Mouse (Mus musculus): ENCODE data around the gene Nip7. TPM values are rescaled to one million over a fixed set of nuclear protein-coding genes. Genes with fewer than 3 reads are reported as not detected.
"Not testable (repeated sequence)": the region's sequence is repeated elsewhere in the genome, so short reads cannot be mapped to it uniquely, and the experiment has no call there.

Nip7 gene
- polyA plus RNA-seq, 1 experiment, result 81.4 TPM

DNA sequence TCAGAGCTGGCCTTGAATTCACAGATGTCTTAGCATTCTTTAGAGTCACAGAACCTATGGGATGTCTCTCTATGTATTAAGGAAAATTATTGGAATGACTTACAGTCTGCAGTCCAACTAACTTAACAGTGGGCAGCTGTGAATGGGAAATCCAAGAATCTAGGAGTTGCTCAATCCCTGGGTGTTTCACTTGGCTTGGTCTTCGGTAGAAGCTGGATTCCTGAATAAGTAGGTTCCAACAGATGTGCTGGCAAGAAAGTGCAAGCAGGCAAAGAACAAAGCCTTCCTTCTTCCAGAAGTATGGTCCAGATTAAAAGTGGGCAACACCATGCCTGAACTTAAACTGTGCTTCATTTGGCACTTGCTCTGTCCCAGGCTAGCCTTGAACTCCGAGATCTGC lies 44.0 kb downstream of the Nip7 start:
- Histone ChIP-seq H3K4me2 (ENCODE audit: low read depth) (no peak overlapping the region), H3K79me2 (ENCODE audit: control insufficient read depth, insufficient read depth) (peaks cover 12% of the 10 kb centered on the region), H3K36me3 (ENCODE audit: control insufficient read depth, insufficient read depth) (no peaks in the 10 kb centered on the region), H3ac (ENCODE audit: control insufficient read depth, insufficient read length) (no peak overlapping the region), H3K4me3 (no peak overlapping the region), H3K27me3 (ENCODE audit: control insufficient read depth, insufficient read depth, insufficient read length) (no peaks in the 10 kb centered on the region)
- no peak for TF ChIP-seq POLR2AphosphoS2 (IDR thresholded peaks at IDR 0.05; ENCODE audit: insufficient read length, low read depth)
- no peak for TF ChIP-seq MYOD1 (IDR thresholded peaks at IDR 0.05; ENCODE audit: control insufficient read depth in 1 of 3, insufficient read length in 2 of 3, low read depth in 2 of 3)
- no peak for TF ChIP-seq TCF12 (IDR thresholded peaks at IDR 0.05; ENCODE audit: insufficient read depth, poor library complexity, severe bottlenecking)
- TF ChIP-seq CEBPB (IDR thresholded peaks at IDR 0.05; ENCODE audit: insufficient read depth, poor library complexity, severe bottlenecking), result peak; percentile 33; the same call in 1 of the 2 replicates
- TF ChIP-seq MAX (IDR thresholded peaks at IDR 0.05; ENCODE audit: low read depth), result no peak

DNA sequence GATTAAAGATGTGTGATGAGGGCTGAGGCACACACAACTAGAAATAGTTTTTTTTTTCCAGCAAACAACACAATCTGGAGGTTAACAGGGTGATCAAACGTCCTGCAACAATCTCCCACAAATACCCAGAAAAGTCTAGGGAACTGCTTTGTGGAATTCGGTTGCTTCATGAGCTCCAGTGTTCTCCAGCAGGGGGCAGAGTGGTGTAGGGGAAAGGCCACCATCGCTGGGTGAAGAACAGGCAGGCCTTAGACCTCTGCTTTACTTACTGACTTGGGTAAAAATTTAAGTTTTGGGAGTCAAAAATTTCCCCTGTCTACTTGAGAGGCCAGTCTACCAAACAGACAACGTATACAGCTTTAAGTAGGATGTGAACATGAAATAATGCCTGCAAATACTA lies 47.9 kb downstream of the Nip7 start:
- Histone ChIP-seq H3K27me3 (ENCODE audit: control insufficient read depth, insufficient read depth, insufficient read length) (no peaks in the 10 kb centered on the region), H3K4me2 (ENCODE audit: low read depth) (no peak overlapping the region), H3ac (ENCODE audit: control insufficient read depth, insufficient read length) (no peak overlapping the region), H3K36me3 (ENCODE audit: control insufficient read depth, insufficient read depth) (no peaks in the 10 kb centered on the region), H3K4me3 (no peak overlapping the region), H3K79me2 (ENCODE audit: control insufficient read depth, insufficient read depth) (no peaks in the 10 kb centered on the region)
- TF ChIP-seq REST (IDR thresholded peaks at IDR 0.05; ENCODE audit: insufficient read depth, insufficient read length) (no peak), TCF3 (IDR thresholded peaks at IDR 0.05; ENCODE audit: insufficient read length, low read depth) (no peak), CEBPB (IDR thresholded peaks at IDR 0.05; ENCODE audit: insufficient read depth, poor library complexity, severe bottlenecking) (no peak), MAX (IDR thresholded peaks at IDR 0.05; ENCODE audit: low read depth) (no peak), POLR2A (IDR thresholded peaks at IDR 0.05; ENCODE audit: insufficient read length, low read depth) (no peak), USF1 (IDR thresholded peaks at IDR 0.05; ENCODE audit: low read depth) (no peak), MYOG (IDR thresholded peaks at IDR 0.05; ENCODE audit: control insufficient read depth in 1 of 3, insufficient read depth in 1 of 3, insufficient read length in 2 of 3, low read depth in 2 of 3) (no peak), TCF12 (IDR thresholded peaks at IDR 0.05; ENCODE audit: insufficient read depth, poor library complexity, severe bottlenecking) (no peak), E2F4 (IDR thresholded peaks at IDR 0.05; ENCODE audit: insufficient read depth) (no peak), MYOD1 (IDR thresholded peaks at IDR 0.05; ENCODE audit: control insufficient read depth in 1 of 3, insufficient read length in 2 of 3, low read depth in 2 of 3) (no peak), SRF (IDR thresholded peaks at IDR 0.05; ENCODE audit: control insufficient read depth, insufficient read length, low read depth) (no peak), POLR2AphosphoS2 (IDR thresholded peaks at IDR 0.05; ENCODE audit: insufficient read length, low read depth) (no peak)

DNA sequence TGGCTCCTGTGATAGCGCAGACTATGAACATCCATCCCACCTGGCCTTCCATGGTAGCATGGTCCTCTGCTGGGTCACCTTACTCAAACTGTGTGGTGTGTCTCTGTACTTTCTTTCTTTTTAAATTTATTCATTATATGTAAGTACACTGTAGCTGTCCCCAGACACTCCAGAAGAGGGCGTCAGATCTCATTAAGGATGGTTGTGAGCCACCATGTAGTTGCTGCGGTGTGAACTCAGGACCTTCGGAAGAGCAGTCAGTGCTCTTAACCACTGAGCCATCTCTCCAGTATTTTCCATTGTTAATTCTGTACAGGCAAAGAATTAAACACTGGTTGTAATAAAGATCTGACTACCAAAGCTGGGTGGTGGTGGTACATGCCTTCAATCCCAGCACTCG lies 51.4 kb downstream of the Nip7 start:
- not testable (repeated sequence) for H3K4me3 ChIP-seq; H3K4me2 ChIP-seq (ENCODE audit: low read depth); H3K36me3 ChIP-seq (ENCODE audit: control insufficient read depth, insufficient read depth); H3K27me3 ChIP-seq (ENCODE audit: control insufficient read depth, insufficient read depth, insufficient read length); H3ac ChIP-seq (ENCODE audit: control insufficient read depth, insufficient read length); H3K79me2 ChIP-seq (ENCODE audit: control insufficient read depth, insufficient read depth)

DNA sequence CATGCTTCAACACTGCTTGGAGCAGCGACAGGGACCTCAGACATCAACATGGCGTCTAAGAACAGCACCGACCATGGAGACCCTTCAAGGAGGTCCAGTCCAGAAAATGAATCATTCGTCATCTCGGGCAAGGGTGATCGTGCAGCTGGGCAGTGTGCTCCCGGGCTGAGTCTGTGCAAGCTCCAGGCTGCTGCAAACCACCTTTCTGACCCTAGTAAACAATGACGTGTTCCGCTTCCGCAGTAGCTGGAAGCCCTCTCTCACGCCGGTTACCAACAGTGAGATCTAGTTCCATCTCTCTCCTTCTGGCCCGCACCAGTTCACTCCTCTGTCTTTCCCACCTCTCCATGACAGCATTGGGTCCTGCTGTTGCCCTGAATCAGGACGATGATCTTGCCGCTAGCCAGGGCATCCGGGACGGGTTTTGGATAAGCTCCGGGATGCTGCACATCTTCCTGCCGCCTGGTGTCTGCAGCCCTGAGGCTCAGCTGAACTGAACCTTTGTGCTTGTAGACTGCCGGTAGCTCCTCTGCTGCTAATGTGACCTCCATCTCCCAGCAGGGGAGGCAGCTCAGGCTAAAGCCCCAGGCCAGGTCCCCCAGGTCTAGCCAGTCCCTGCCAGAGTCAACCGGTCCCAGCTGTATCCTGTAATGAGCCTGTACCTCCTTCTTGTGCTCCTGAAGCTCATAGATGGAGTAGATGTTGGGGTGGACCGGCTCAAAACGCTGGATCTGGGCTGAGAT lies 52.5 kb downstream of the Nip7 start:
- Histone ChIP-seq H3K36me3 (ENCODE audit: control insufficient read depth, insufficient read depth) (no peaks in the 10 kb centered on the region), H3K27me3 (ENCODE audit: control insufficient read depth, insufficient read depth, insufficient read length) (no peaks in the 10 kb centered on the region), H3K79me2 (ENCODE audit: control insufficient read depth, insufficient read depth) (no peaks in the 10 kb centered on the region), H3K4me3 (no peak overlapping the region), H3K4me2 (ENCODE audit: low read depth) (no peak overlapping the region), H3ac (ENCODE audit: control insufficient read depth, insufficient read length) (no peak overlapping the region)
- TF ChIP-seq TCF3 (IDR thresholded peaks at IDR 0.05; ENCODE audit: insufficient read length, low read depth) (no peak), E2F4 (IDR thresholded peaks at IDR 0.05; ENCODE audit: insufficient read depth) (no peak), MYOG (IDR thresholded peaks at IDR 0.05; ENCODE audit: control insufficient read depth in 1 of 3, insufficient read depth in 1 of 3, insufficient read length in 2 of 3, low read depth in 2 of 3) (no peak), SRF (IDR thresholded peaks at IDR 0.05; ENCODE audit: control insufficient read depth, insufficient read length, low read depth) (no peak), REST (IDR thresholded peaks at IDR 0.05; ENCODE audit: insufficient read depth, insufficient read length) (no peak), MAX (IDR thresholded peaks at IDR 0.05; ENCODE audit: low read depth) (no peak), USF1 (IDR thresholded peaks at IDR 0.05; ENCODE audit: low read depth) (no peak), MYOD1 (IDR thresholded peaks at IDR 0.05; ENCODE audit: control insufficient read depth in 1 of 3, insufficient read length in 2 of 3, low read depth in 2 of 3) (no peak), TCF12 (IDR thresholded peaks at IDR 0.05; ENCODE audit: insufficient read depth, poor library complexity, severe bottlenecking) (no peak), CEBPB (IDR thresholded peaks at IDR 0.05; ENCODE audit: insufficient read depth, poor library complexity, severe bottlenecking) (no peak), POLR2AphosphoS2 (IDR thresholded peaks at IDR 0.05; ENCODE audit: insufficient read length, low read depth) (no peak), POLR2A (IDR thresholded peaks at IDR 0.05; ENCODE audit: insufficient read length, low read depth) (no peak)

DNA sequence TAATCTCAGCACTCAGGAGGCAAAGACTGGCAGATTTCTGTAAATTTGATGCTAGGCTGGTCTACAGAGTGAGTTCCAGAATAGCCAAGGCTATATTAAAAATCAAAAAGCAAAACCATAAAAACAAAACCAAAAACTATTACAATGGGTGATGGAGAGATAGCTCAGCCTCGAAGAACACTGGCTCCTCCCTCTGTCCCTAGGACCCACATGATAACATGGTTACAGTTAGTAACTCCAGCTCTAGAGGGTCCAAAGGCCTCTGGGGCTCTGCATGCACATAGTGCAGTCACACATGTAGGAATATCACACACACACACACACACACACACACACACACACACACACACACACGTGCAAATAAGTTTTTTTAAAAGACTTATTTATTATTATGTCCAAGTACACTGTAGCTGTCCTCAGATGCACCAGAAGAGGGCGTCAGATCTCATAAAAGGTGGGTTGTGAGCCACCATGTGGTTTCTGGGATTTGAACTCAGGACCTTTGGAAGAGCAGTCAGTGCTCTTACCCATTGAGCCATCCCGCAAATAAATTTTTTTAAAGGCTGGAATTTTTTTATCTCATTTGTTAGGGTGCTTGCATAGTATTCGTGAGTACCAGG lies 53.2 kb downstream of the Nip7 start:
- Histone ChIP-seq H3K4me2 (ENCODE audit: low read depth) (no peak overlapping the region), H3K27me3 (ENCODE audit: control insufficient read depth, insufficient read depth, insufficient read length) (no peaks in the 10 kb centered on the region), H3K4me3 (no peak overlapping the region), H3K36me3 (ENCODE audit: control insufficient read depth, insufficient read depth) (no peaks in the 10 kb centered on the region), H3ac (ENCODE audit: control insufficient read depth, insufficient read length) (no peak overlapping the region), H3K79me2 (ENCODE audit: control insufficient read depth, insufficient read depth) (no peaks in the 10 kb centered on the region)
- no peak for TF ChIP-seq REST (IDR thresholded peaks at IDR 0.05; ENCODE audit: insufficient read depth, insufficient read length)
- TF ChIP-seq E2F4 (IDR thresholded peaks at IDR 0.05; ENCODE audit: insufficient read depth), result no peak
- TF ChIP-seq MYOG (IDR thresholded peaks at IDR 0.05; ENCODE audit: control insufficient read depth in 1 of 3, insufficient read depth in 1 of 3, insufficient read length in 2 of 3, low read depth in 2 of 3), result no peak
- no peak for TF ChIP-seq MAX (IDR thresholded peaks at IDR 0.05; ENCODE audit: low read depth)

Other genes with a start within 250 kb of the Nip7 start
- 0.12 TPM for gene Has3, start 186.6 kb upstream of the Nip7 start, polyA plus RNA-seq (2012; fragmentation: generic; extraction: Trizol)
- 45.8 TPM for gene Utp4, start 163.2 kb upstream of the Nip7 start, polyA plus RNA-seq (2012; fragmentation: generic; extraction: Trizol)
- gene Sntb2, start 121.1 kb upstream of the Nip7 start, polyA plus RNA-seq (2012; fragmentation: generic; extraction: Trizol), result 5.6 TPM
- 35.4 TPM for gene Vps4a, start 25.7 kb upstream of the Nip7 start, polyA plus RNA-seq (2012; fragmentation: generic; extraction: Trizol)
- gene Pdf, start 8.3 kb upstream of the Nip7 start, polyA plus RNA-seq (2012; fragmentation: generic; extraction: Trizol), result 31.1 TPM
- gene Cog8, start 188 bp upstream of the Nip7 start, polyA plus RNA-seq (2012; fragmentation: generic; extraction: Trizol), result 28.3 TPM
- not detected for gene Tmed6, start 8.8 kb downstream of the Nip7 start, polyA plus RNA-seq (2012; fragmentation: generic; extraction: Trizol)
- 14.7 TPM for gene Terf2, start 39.7 kb downstream of the Nip7 start, polyA plus RNA-seq (2012; fragmentation: generic; extraction: Trizol)
- 48.3 TPM for gene Cyb5b, start 93.8 kb downstream of the Nip7 start, polyA plus RNA-seq (2012; fragmentation: generic; extraction: Trizol)
- gene Nfat5, start 236.6 kb downstream of the Nip7 start, polyA plus RNA-seq (2012; fragmentation: generic; extraction: Trizol), result 5.6 TPM

All from myocyte (in vitro differentiated cells).